Mouse (Mus musculus) splenic B cell, adult 2 months (primary cell): Measurements from ENCODE around the gene Cpt1a.

ENCODE experiments used
- DNase-seq: peaks from one replicate; pipeline ENCODE4 v3.0.0-alpha.2; 2011; ENCODE audit warnings: low read depth, low spot score
- H3K27me3 ChIP-seq: 2 replicates; pipeline ENCODE4 v1.6.1; 2012; ENCODE audit warnings: mild to moderate bottlenecking, low read length, moderate library complexity, mixed read lengths; ENCODE audit not compliant: control insufficient read depth, poor library complexity, insufficient read depth, severe bottlenecking
- H3K36me3 ChIP-seq: 2 replicates; pipeline ENCODE4 v1.6.1; 2012; ENCODE audit warnings: mild to moderate bottlenecking, low read length, moderate library complexity, mixed read lengths; ENCODE audit not compliant: control insufficient read depth, poor library complexity, insufficient read depth, severe bottlenecking

The Cpt1a gene

DNA sequence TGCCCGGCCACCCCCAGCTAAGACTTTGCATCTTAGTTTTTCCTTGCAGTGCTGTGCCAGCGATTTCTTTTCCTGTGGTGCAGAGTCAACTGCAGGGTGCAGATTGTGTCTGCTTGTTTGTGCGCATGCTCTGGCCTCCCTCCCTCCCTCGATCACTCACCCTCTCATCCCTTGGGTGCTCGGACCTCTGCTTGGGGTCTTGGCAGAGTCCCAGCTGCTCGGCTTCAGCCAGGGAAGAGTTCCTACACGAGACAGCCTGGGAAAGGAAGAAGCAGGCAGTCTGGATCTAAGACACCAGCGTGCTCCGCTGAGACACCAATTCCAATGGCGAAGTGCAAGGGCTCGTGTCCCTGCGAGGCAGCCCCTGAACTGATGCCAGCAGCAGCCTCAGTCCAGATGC lies 51.2 kb downstream of the Cpt1a start:
- Histone ChIP-seq H3K27me3 (no peaks in the 10 kb centered on the region), H3K36me3 (peaks cover 8% of the 10 kb centered on the region)
- DNase-seq: no peak

DNA sequence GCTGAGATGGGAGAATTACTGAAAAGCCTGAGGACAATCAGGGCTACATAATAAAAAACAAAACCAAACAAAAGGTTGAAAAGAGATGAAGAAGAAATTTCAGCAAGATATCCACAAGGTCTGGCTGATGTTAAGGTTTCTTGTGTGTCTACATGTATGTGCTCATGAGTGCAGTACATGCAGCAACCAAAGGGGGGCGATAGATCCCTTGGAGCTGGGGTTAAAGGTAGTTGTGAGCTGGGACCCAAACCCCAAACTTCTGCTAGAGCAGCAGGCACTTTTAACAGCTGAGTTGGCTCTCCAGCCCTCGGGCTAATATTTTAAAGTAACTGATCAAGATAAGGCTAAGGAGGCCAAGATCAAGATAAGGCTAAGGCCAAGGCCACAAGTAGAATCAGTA lies 51.9 kb downstream of the Cpt1a start:
- Histone ChIP-seq H3K36me3 (peaks cover 10% of the 10 kb centered on the region), H3K27me3 (no peaks in the 10 kb centered on the region)
- DNase-seq: peak; percentile 45

- DNase-seq: no peak
- no peaks in the 10 kb centered on the region for H3K27me3 ChIP-seq
- H3K36me3 ChIP-seq: peaks cover 14% of the 10 kb centered on the region
Measured at GRCm38 (mm10) chr19:3375945-3376495, 53.9 kb downstream of the Cpt1a start.

DNA sequence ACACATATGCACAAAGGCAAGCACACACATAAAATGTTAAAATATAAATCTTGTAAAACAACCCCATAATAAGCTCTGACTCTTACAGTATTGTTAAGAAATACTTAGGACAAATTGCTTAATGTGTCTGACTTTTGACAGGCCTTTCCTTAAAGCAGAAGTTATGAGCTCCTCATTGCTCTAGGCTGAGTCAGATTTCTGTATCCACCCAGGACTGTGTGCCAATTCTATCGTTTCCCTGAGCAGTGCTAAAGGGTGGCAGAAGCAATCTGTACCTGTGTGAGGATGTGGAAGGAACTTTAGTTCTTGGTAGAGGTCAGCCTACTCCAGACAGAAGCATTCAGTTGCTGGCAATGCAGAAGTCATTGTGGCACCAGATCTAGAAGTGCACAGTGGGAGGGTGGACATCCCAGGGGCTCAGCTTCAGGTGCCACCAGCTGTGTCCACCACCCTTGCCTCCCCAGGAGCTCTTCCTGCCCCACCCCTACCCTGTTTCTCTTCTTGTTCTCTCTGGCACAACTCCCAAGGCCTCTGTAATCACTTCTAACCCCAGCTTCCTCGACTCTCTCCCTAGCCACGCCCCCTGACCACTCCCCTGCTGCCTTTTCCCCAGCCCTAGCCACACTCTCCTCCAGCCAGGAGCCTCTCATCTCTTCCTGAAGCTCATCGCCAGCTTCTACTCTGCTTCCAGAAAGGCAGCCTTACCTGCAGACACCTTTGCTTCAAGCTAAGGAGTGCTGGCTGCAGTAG lies 55.0 kb downstream of the Cpt1a start:
- Histone ChIP-seq H3K36me3 (peaks cover 11% of the 10 kb centered on the region), H3K27me3 (no peaks in the 10 kb centered on the region)
- no peak for DNase-seq

DNA sequence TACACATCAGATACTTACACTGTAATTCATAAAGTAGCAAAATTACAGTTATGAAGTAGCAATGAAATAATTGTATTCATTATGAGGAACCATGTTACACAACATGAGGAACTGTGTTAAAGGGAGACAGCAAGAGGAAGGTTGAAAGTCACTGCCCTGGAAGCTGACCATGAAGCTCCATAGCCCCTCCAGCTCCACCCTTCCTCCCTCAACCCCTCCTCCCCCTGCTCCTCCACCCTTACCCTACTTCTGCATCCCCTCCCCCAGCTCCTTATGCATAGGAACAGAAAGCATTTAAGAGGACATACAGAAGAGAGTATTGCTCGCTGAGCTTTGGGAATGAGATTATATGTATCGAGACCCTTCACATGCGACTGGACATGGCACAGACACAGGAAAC lies 56.5 kb downstream of the Cpt1a start:
- Histone ChIP-seq H3K36me3 (peaks cover 12% of the 10 kb centered on the region), H3K27me3 (no peaks in the 10 kb centered on the region)
- DNase-seq: no peak

DNA sequence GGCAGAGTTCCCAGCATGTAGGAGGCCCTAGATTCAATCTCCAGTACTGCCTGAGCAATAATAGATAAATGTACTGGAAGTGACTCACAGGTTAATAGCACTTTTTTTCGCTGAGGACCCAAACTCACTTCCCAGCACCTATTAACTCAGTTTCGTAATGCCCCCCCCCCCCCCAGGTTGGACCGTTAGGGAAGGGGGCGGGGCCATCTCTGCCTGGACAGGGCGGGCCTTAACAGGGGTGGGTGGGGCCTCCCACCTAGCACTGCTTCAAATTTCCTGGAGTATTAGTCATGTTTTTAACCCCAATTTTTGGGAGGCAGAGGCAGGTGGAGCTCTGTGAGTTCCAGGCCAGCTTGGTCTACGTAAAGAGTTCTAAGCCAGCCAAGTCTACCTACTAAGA lies 65.9 kb downstream of the Cpt1a start:
- no peaks in the 10 kb centered on the region for H3K27me3 ChIP-seq
- 0 out of 2 replicates have a peak, but pooled peaks cover 2% of the 10 kb centered on the region for H3K36me3 ChIP-seq
- DNase-seq: no peak

GRCm38 (mm10) chr19:3388629-3389057 lies 66.5 kb downstream of the Cpt1a start, which contains the start of gene Tesmin:
Gene Tesmin, plus strand, starts transcription at chr19:3388857.
- DNase-seq: peak; percentile 91
- Histone ChIP-seq H3K27me3 (no peaks in the 10 kb centered on the region), H3K36me3 (0 out of 2 replicates have a peak, but pooled peaks cover 2% of the 10 kb centered on the region)

GRCm38 (mm10) chr19:3389089-3389488 lies 67.0 kb downstream of the Cpt1a start:
- peak; percentile 92 for DNase-seq
- Histone ChIP-seq H3K36me3 (no peaks in the 10 kb centered on the region), H3K27me3 (no peaks in the 10 kb centered on the region)

GRCm38 (mm10) chr19:3392384-3392783 lies 70.2 kb downstream of the Cpt1a start:
- Histone ChIP-seq H3K36me3 (no peaks in the 10 kb centered on the region), H3K27me3 (no peaks in the 10 kb centered on the region)
- no peak for DNase-seq

DNA sequence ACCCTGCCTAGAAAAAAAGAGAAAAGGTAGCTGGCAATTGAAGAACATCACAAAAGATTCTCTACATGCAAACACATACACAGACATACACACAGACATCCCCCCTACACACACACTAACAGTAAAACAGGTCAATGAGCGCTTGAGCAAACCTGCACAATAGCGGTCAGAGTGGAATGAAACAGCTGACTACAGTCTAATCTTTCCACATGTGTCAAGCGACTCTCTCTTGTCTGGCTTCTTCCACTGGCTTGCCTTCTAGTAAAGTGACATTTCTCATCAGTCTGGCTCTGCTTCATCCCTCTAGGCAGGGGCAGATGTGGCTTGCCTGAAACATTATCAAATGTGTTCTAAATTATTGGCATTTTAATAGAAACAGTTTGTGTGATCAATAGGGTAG lies 72.1 kb downstream of the Cpt1a start:
- no peaks in the 10 kb centered on the region for H3K36me3 ChIP-seq
- H3K27me3 ChIP-seq: no peaks in the 10 kb centered on the region
- no peak for DNase-seq

GRCm38 (mm10) chr19:3400057-3400456 lies 77.9 kb downstream of the Cpt1a start:
- H3K27me3 ChIP-seq: no peaks in the 10 kb centered on the region
- H3K36me3 ChIP-seq: no peaks in the 10 kb centered on the region
- no peak for DNase-seq

- no peaks in the 10 kb centered on the region for H3K27me3 ChIP-seq
- no peak for DNase-seq
- H3K36me3 ChIP-seq: no peaks in the 10 kb centered on the region
Measured at GRCm38 (mm10) chr19:3401504-3401903, 79.4 kb downstream of the Cpt1a start.

DNA sequence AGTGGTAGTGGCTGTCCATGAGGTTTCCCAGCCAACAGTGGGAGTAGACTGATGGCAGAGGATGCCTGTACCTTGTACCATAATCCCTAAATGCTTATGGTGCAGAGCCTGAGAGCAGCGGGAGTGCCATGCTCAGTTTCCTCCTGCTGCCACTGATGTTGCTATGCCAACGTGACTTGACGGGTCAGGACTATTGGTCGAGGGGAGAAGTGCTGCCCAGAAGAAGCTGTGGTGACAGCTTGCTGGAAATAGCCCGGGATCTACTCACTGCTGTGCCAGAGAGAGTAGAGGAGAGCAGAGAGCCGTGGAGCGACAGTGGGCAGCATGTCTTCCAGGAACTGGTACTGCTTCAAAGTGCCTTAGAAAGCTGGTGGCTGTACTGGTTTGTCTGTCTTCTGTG lies 79.8 kb downstream of the Cpt1a start:
- Histone ChIP-seq H3K36me3 (no peaks in the 10 kb centered on the region), H3K27me3 (no peaks in the 10 kb centered on the region)
- no peak for DNase-seq

DNA sequence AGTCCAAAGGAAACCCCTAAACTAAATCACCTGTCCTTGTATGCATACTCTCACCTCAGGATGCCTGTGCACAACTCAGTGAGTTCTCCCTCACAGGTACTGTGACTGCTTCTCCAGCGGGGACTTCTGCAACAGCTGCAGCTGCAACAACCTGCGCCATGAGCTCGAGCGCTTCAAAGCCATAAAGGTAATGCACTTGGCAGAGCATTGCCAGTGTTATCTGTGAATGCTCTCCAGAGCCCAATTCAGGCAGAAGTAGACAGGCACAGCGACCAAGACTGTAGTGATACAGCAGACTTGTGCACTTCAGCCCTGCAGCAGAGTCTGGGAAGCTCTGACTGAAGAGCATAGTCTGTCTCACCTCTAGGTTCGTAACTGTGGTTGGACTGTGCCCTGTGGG lies 80.3 kb downstream of the Cpt1a start:
- H3K36me3 ChIP-seq: no peaks in the 10 kb centered on the region
- no peaks in the 10 kb centered on the region for H3K27me3 ChIP-seq
- DNase-seq: no peak

DNA sequence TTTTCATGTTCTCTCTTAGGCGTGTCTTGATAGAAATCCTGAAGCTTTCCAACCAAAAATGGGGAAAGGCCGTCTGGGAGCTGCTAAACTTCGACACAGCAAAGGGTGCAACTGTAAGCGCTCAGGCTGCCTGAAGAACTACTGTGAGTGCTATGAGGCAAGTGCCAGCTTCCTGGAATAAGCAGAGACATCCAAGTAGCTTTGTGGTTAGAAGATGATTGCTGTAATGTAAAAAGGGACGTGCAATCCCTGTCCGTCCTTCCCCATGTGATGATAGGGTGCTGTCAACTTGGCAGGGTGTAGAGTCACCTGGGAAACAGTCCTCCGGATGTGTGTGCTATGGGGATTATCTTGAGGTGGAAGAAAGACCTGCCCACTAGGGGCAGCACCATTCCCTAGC lies 81.9 kb downstream of the Cpt1a start:
- Histone ChIP-seq H3K27me3 (no peaks in the 10 kb centered on the region), H3K36me3 (no peaks in the 10 kb centered on the region)
- DNase-seq: no peak
